Mouse (Mus musculus) adrenal gland, postnatal 4 days (tissue): ENCODE measurements around the gene Casc1. TPM values are rescaled to one million over a fixed set of nuclear protein-coding genes. Genes with fewer than 3 reads are reported as not detected.
"Not testable (repeated sequence)": the region's sequence is repeated elsewhere in the genome, so short reads cannot be mapped to it uniquely, and the experiment has no call there.

Source experiments
- DNase-seq, 2 experiments: peaks; one replicate each; pipeline ENCODE4 v3.0.0; 2021 to 2022; ENCODE audit warnings: low spot score in 2 of 2, mixed read lengths in 2 of 2
- total RNA-seq, 2 experiments: library from RNA; stranded (reverse); gene quantifications; 2 replicates each; pipeline ENCODE4 v1.2.3; 2021

Gene Casc1
- total RNA-seq, 2 experiments from 2014 or later: 1.4 to 1.6 TPM

DNA sequence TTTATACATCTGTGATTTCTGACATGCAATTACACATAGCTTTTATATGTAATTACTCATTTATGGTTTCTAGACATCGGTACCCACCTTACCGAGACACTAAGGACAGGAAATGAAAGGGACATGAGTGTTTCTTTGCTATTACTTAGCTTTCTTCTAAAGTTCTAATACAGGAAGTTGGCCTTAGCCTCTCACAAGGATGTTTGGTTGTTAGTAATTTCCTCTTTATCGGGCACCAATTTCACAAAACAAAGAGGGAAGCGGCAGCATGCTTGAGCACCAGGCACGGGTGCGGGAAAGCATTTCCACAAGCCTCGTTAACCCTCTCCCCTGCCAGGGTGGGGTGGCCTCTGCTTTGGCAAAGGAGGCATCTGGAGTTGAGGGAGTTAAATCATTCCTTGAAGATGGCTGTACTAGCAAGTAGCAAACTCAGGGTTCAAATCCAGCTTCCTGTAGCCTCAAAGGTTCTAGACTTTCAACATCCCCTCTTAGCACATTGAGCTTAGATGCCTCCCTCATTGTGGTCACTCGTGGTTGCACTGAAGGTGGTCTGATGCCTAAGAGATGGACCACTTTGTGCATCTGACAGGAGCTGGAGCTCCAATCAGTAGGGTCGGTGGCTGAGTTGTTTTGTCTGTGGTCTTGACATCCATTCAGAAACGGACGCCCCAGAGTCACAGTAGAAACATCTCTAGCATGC is 70.9 kb downstream of the Casc1 start:
- DNase-seq: no peak

DNA sequence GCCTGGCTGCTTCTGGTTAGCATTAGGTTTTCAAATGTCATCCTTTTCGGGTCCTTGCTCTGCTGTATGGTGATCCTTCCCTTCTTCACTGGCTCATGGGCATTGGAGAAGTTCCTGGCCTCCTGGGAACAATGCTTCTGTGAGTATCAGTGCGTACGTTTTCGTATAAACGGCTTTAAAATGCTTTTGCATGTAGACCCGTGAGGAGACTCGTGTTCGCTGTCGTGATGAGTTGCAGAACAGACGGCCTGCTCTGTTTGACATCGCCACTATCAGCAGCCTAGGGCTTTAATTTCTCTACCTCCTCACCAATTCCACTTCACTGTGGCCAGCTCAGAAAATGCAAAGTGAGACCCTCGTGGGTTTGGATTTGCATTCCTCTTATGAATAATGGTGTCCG is 71.6 kb downstream of the Casc1 start:
- DNase-seq: no peak

DNA sequence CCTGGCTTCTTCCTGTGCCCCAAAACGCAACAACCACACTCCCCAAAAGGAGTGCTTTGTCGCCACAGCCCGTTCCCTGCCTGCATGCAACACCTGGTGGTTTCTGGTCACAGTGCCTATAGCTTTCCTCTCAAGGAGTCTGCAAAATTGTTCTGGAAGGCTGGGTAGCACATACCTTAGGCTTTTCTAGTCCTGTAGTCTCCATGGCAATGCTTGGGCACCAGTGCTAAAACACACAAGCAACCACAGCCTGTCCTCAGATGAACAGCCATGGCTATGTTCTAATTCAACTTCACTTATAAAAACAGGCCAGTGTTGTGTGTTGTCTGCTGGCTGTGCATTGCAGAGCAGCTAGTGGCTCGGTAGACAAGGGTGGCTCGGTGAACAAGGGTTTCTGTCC is 74.0 kb downstream of the Casc1 start:
- DNase-seq: no peak

DNA sequence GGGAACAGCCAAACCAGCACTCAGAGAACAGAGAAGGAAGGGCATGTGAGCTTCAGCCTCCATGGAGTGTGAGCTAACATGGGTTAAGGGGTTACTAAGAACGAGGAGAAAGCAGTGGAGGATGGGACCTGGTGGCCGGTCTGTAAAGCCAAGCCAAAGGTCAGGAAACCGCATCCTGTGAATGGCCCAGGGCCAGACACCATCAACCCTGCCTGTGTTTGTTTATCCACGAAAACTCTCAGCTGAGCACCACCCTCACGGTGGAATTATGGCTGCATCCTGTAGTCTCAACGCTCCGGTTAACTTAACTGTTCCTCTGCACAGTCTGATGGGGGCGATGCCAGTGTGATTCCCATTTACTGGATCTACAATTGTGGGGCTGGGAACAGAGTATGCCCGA is 75.0 kb downstream of the Casc1 start:
- no peak for DNase-seq

DNA sequence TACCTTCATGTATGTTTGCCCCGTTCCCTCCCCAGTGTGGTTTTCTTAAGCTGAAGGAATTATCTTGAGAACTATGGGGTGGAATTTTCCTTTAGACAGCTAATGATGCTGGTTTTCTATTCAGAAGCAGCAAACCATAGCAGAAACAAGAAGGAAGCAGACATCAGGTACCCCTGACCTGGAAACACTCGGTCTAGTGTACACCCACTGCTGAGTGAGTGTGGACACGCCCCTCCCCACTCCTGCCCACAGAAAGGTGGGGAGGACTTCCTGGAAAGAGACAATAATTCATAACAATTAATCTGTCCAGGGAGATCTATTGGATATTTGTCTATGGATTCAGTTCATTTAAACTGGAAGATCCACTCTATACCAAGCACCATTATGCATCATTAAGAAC is 75.5 kb downstream of the Casc1 start:
- DNase-seq: no peak

DNA sequence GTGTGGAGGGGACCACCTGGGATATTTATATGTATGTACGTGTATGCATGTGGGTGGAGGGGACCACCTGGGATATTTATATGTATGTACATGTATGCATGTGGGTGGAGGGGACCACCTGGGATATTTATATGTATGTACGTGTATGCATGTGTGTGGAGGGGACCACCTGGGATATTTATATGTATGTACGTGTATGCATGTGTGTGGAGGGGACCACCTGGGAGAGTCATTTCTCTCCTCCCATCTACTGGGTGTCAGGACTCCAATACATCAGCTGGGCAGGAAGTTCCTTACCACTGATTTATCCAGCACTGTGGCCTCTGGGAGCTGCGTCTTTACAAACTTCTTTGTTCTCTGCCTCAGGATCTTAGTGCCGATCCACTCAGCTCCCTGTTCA is 77.8 kb downstream of the Casc1 start:
- DNase-seq: not testable (repeated sequence)

DNA sequence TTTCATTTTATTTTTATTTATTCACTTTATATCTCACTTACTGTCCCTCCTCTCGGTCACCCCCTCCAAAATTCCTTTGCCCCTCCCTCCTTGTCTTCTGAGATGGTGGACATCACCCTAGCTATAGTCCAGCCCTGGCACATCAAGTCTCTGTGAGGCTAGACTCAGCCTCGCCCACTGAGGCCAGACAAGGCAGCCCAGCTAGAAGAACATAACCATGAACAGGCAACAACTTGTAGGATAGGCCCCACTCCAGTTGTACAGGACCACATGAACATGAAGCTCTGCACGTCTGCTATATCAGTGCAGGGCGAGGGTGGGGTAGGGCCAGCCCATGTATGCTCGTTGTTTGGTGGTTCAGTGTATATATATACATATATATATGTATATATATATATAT is 78.8 kb downstream of the Casc1 start:
- DNase-seq: no peak

DNA sequence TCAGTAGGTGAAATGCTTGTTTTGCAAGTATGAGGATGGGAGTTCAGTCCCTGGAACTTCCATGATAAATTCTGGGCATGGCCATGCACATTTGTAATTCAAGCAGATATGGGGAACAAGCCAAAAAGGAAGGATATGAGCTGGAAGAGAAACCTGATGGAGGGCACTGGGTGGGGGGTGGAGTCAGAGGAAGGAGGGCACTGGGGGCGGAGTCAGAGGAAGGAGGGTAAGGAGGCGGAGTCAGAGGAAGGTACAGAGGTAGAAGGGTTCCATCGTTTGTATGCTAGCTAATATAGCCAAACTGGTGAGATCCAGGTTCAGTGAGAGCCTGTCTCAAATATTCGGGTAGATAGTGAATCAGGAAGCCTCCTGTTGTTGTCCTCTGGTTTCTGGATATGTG is 81.2 kb downstream of the Casc1 start:
- DNase-seq: no peak

DNA sequence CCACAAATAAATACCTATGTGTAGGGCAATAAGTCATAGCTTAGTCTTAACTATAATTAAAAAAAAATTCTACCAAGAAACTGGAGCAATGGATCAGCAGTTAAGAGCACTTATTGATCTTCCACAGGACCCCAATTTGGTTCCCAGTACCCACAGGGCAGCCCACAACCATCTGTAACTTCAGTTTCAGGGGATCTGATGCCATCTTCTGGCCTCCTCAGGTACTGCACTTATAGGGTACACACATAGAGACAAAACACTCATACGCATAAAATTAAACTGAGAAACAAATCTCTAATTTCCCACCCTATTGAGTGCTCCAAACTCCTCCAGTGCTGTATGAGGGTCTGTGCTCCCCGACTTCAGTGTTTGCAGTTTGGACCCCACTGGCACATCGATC is 83.2 kb downstream of the Casc1 start:
- DNase-seq: no peak

DNA sequence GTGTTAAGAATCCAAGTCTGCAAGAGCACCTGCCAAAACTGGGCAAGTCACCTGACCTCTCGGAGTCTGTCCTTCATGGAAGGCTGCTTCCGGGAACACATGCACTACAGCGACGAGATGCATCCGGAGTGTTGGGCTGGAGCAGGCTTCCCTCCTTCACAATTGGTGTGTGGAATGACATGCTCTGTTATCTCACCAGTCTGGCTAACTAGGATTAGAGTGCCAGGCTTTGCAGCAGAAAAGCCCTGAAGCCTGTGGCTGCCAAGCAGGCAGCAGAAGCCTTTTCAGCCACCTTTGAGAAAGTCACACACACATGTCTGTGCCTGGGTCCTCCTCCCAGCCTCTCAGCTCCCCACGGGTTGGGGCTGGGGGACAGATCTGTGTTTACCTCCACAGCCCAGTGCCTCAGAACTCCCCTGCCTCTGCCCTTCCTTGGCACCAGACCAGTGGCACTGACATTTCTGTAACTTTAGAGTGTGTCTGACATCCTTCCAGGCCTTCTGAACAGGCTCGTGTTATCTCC is 85.2 kb downstream of the Casc1 start:
- DNase-seq: no peak

Other genes starting within 250 kb of the Casc1 start
- 10 to 100 TPM in 1 of 2 experiments, 1 to 10 TPM in 1; 8.9 to 10.4 TPM for gene Bcat1, start 134.8 kb downstream of the Casc1 start, total RNA-seq
- 1 to 10 TPM; 5.2 to 5.9 TPM for gene Lrmp, start 95.4 kb downstream of the Casc1 start, total RNA-seq
- gene Etfrf1, start 129 bp upstream of the Casc1 start, total RNA-seq: 100 to 1,000 TPM in 1 of 2 experiments, 10 to 100 TPM in 1; 97.2 to 107 TPM
- 10 to 100 TPM; 44.1 to 47.0 TPM for gene Kras, start 39.2 kb upstream of the Casc1 start, total RNA-seq